Mouse (Mus musculus) MEL (cell line): Measurements from ENCODE around the gene Kif5c. TPM values are rescaled to one million over a fixed set of nuclear protein-coding genes. Genes with fewer than 3 reads are reported as not detected.

Source experiments
- DNase-seq: peaks from one replicate; pipeline ENCODE4 v3.0.0; 2011; ENCODE audit warnings: low read depth, low spot score
- H3K27ac ChIP-seq: 2 replicates; pipeline ENCODE4 v1.5.1; 2012; ENCODE audit warnings: low read depth, mild to moderate bottlenecking, control low read depth, low read length, moderate library complexity; ENCODE audit not compliant: control insufficient read depth
- H3K27me3 ChIP-seq, 2 experiments: fragments of 150-350 bp in 1 of 2; sonication (generic) in 1 of 2; 2 replicates each; pipeline ENCODE4 v1.6.1; 2012; ENCODE audit warnings: low read length in 2 of 2, mild to moderate bottlenecking in 2 of 2, improper control_type of control experiment in 1 of 2, moderate library complexity in 1 of 2; ENCODE audit not compliant: insufficient read depth in 2 of 2, control insufficient read depth in 1 of 2
- H3K36me3 ChIP-seq, 2 experiments: 2 replicates each; pipeline ENCODE4 v1.6.1; 2012 to 2014; ENCODE audit warnings: low read length in 2 of 2, improper control_type of control experiment in 1 of 2, inconsistent platforms in 1 of 2, mild to moderate bottlenecking in 1 of 2; ENCODE audit not compliant: insufficient read depth in 2 of 2, control insufficient read depth in 1 of 2
- H3K4me1 ChIP-seq, 2 experiments: fragments of 150-350 bp in 1 of 2; sonication (generic) in 1 of 2; 2 replicates each; pipeline ENCODE4 v1.6.1; 2012; ENCODE audit warnings: low read length in 2 of 2, improper control_type of control experiment in 1 of 2, mild to moderate bottlenecking in 1 of 2; ENCODE audit not compliant: insufficient read depth in 2 of 2, control insufficient read depth in 1 of 2
- H3K4me3 ChIP-seq, 2 experiments: fragments of 150-350 bp in 1 of 2; sonication (generic) in 1 of 2; 2 replicates each; pipeline ENCODE4 v1.5.1; 2012; ENCODE audit warnings: low read depth in 2 of 2, low read length in 2 of 2, mild to moderate bottlenecking in 2 of 2, moderate library complexity in 2 of 2, control low read depth in 1 of 2, improper control_type of control experiment in 1 of 2; ENCODE audit not compliant: control insufficient read depth in 1 of 2, insufficient read depth in 1 of 2
- H3K79me2 ChIP-seq: 2 replicates; pipeline ENCODE4 v1.6.1; 2012; ENCODE audit warnings: mild to moderate bottlenecking, low read length, moderate library complexity; ENCODE audit not compliant: control insufficient read depth, poor library complexity, insufficient read depth
- H3K9ac ChIP-seq: 2 replicates; pipeline ENCODE4 v1.6.1; 2012; ENCODE audit warnings: low read depth, mild to moderate bottlenecking, control low read depth, low read length, moderate library complexity; ENCODE audit not compliant: control insufficient read depth, poor library complexity, severe bottlenecking
- H3K9me3 ChIP-seq: fragments of 150-350 bp; sonication (generic); replicated peaks from 2 replicates; pipeline ENCODE4 v1.6.1; 2012; ENCODE audit warnings: mild to moderate bottlenecking, low read length, improper control_type of control experiment, moderate library complexity; ENCODE audit not compliant: insufficient read depth
- CHD2 ChIP-seq: IDR thresholded peaks from 2 replicates; pipeline ENCODE4 v1.6.1; 2011; ENCODE audit warnings: low read length, improper control_type of control experiment
- CTCF ChIP-seq, 3 experiments: IDR thresholded peaks in 2 of 3; conservative IDR thresholded peaks in 1 of 3; 2 replicates each; pipeline ENCODE4 v1.5.1; 2011 to 2012; ENCODE audit warnings: low read length in 3 of 3, low read depth in 2 of 3, mild to moderate bottlenecking in 2 of 3, improper control_type of control experiment in 1 of 3, inconsistent platforms in 1 of 3, mixed read lengths in 1 of 3, moderate library complexity in 1 of 3; ENCODE audit not compliant: control insufficient read depth in 1 of 3, insufficient read depth in 1 of 3, poor library complexity in 1 of 3, severe bottlenecking in 1 of 3
- ELF1 ChIP-seq: IDR thresholded peaks from 2 replicates; pipeline ENCODE4 v1.6.1; 2014; ENCODE audit warnings: low read depth, mild to moderate bottlenecking, inconsistent platforms, low read length, improper control_type of control experiment, moderate library complexity
- EP300 ChIP-seq, 2 experiments: IDR thresholded peaks; 2 replicates each; pipeline ENCODE4 v1.6.1; 2011; ENCODE audit warnings: improper control_type of control experiment in 2 of 2, low read length in 2 of 2, low read depth in 1 of 2, mild to moderate bottlenecking in 1 of 2
- ETS1 ChIP-seq: IDR thresholded peaks from 2 replicates; pipeline ENCODE4 v1.6.1; 2012; ENCODE audit warnings: low read depth, mild to moderate bottlenecking, inconsistent platforms, low read length, improper control_type of control experiment, moderate library complexity
- HCFC1 ChIP-seq: IDR thresholded peaks from 2 replicates; pipeline ENCODE4 v1.6.1; 2012; ENCODE audit warnings: low read depth, mild to moderate bottlenecking, inconsistent platforms, low read length, improper control_type of control experiment, moderate library complexity
- JUND ChIP-seq: IDR thresholded peaks from 2 replicates; pipeline ENCODE4 v1.6.1; 2011; ENCODE audit warnings: low read depth, mild to moderate bottlenecking, improper control_type of control experiment, low read length
- MAFK ChIP-seq: IDR thresholded peaks from 2 replicates; pipeline ENCODE4 v1.6.1; 2011; ENCODE audit warnings: low read depth, mild to moderate bottlenecking, low read length, improper control_type of control experiment, borderline replicate concordance
- MAX ChIP-seq: IDR thresholded peaks from 2 replicates; pipeline ENCODE4 v1.6.1; 2011; ENCODE audit warnings: low read length, improper control_type of control experiment
- MEF2A ChIP-seq: IDR thresholded peaks from 2 replicates; pipeline ENCODE4 v1.6.1; 2014; ENCODE audit warnings: low read depth, mild to moderate bottlenecking, inconsistent platforms, low read length, improper control_type of control experiment; ENCODE audit not compliant: poor library complexity, insufficient replicate concordance, severe bottlenecking; ENCODE audit errors: extremely low read depth
- MXI1 ChIP-seq: IDR thresholded peaks from 2 replicates; pipeline ENCODE4 v1.6.1; 2011; ENCODE audit warnings: mild to moderate bottlenecking, low read depth, low read length, improper control_type of control experiment
- MYB ChIP-seq: IDR thresholded peaks from 2 replicates; pipeline ENCODE4 v1.6.1; 2011; ENCODE audit warnings: mild to moderate bottlenecking, low read depth, low read length, improper control_type of control experiment
- MYC ChIP-seq: IDR thresholded peaks from 2 replicates; pipeline ENCODE4 v1.6.1; 2011; ENCODE audit warnings: low read depth, mild to moderate bottlenecking, low read length, improper control_type of control experiment, moderate library complexity
- POLR2AphosphoS2 ChIP-seq: IDR thresholded peaks from 2 replicates; pipeline ENCODE4 v1.6.1; 2011; ENCODE audit warnings: low read length, improper control_type of control experiment
- RCOR1 ChIP-seq: IDR thresholded peaks from 2 replicates; pipeline ENCODE4 v1.6.1; 2012; ENCODE audit warnings: low read depth, mild to moderate bottlenecking, inconsistent platforms, low read length, improper control_type of control experiment
- SIN3A ChIP-seq: IDR thresholded peaks from 2 replicates; pipeline ENCODE4 v1.6.1; 2012; ENCODE audit warnings: low read length, improper control_type of control experiment, inconsistent platforms
- SMC3 ChIP-seq: IDR thresholded peaks from 2 replicates; pipeline ENCODE4 v1.6.1; 2011; ENCODE audit warnings: low read depth, low read length, improper control_type of control experiment
- USF1 ChIP-seq: IDR thresholded peaks from 2 replicates; pipeline ENCODE4 v1.6.1; 2014; ENCODE audit warnings: low read depth, mild to moderate bottlenecking, inconsistent platforms, low read length, improper control_type of control experiment, moderate library complexity
- ZC3H11A ChIP-seq: IDR thresholded peaks from 2 replicates; pipeline ENCODE4 v1.6.1; 2012; ENCODE audit warnings: low read depth, mild to moderate bottlenecking, inconsistent platforms, low read length, improper control_type of control experiment
- polyA plus RNA-seq, 2 experiments: library from polyadenylated mRNA; stranded (reverse) in 1 of 2; unstranded in 1 of 2; fragments of >175 nt in 1 of 2; fragments of >200 nt in 1 of 2; gene quantifications; 2 replicates each; pipeline versions ENCODE4 v1.2.1 to v1.2.4; 2012; ENCODE audit warnings: low replicate concordance in 2 of 2, low read depth in 1 of 2; ENCODE audit not compliant: insufficient read length in 2 of 2, insufficient read depth in 1 of 2, missing spikeins in 1 of 2
- total RNA-seq: library from RNA; depleted of rRNA; stranded (reverse); fragments of 300-350 nt; gene quantifications from 2 replicates; pipeline ENCODE4 v1.2.3, GENCODE M21; 2012

The Kif5c gene
- total and polyA plus RNA-seq, 3 experiments, result 0.26 to 0.39 TPM; not detected in 1

DNA sequence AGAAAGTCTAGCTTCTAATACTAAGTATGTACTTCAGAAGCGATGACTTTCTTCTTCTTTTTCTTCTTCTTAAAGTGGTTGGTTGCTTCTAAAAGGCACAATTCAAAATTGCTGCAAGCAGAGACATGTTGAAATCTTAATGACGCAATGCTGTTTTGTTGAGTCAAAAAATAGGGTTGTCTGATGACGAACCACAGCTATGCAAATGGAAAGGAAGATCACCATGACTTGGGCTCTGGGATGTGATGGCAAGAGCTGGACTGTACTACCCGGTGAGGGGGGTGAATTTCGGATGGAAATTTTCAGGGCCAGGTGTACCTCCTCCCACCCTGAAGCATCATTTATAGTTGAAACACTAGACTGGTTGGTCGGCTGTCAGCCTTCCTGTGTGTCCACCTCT, 190.4 kb downstream of the Kif5c start:
- no peaks in the 10 kb centered on the region for H3K27me3 ChIP-seq
- H3K27ac ChIP-seq, result no peak overlapping the region
- no peak for TF ChIP-seq RCOR1
- TF ChIP-seq CTCF (IDR thresholded peaks at IDR 0.05 in 2 of 3, conservative IDR thresholded peaks at IDR 0.05 in 1 of 3; ENCODE audit: control insufficient read depth in 1 of 3, insufficient read depth in 1 of 3, low read depth in 2 of 3, low read length in 3 of 3, poor library complexity in 1 of 3, severe bottlenecking in 1 of 3), result no peak
- no peak for TF ChIP-seq MYB
- no peak for TF ChIP-seq MXI1
- TF ChIP-seq SMC3, result no peak
- no peak for TF ChIP-seq ETS1
- no peak for TF ChIP-seq MAX
- no peak for TF ChIP-seq MEF2A
- TF ChIP-seq SIN3A, result no peak
- TF ChIP-seq EP300 (IDR thresholded peaks at IDR 0.05; ENCODE audit: low read depth in 1 of 2, low read length in 2 of 2), result no peak
- no peak for TF ChIP-seq MAFK
- no peak for TF ChIP-seq USF1
- TF ChIP-seq POLR2AphosphoS2, result no peak
- TF ChIP-seq ELF1, result no peak
- no peak for TF ChIP-seq ZC3H11A
- TF ChIP-seq MYC, result no peak
- TF ChIP-seq JUND, result no peak
- no peak for TF ChIP-seq HCFC1
- TF ChIP-seq CHD2, result no peak
- H3K9ac ChIP-seq, result no peak overlapping the region
- no peaks in the 10 kb centered on the region for H3K79me2 ChIP-seq
- peaks cover 0 to 4% of the 10 kb centered on the region in 2 experiments; a peak in 1 of 4 replicates for H3K4me1 ChIP-seq
- H3K36me3 ChIP-seq, result no peaks in the 10 kb centered on the region
- H3K4me3 ChIP-seq, result no peak overlapping the region
- no peaks in the 10 kb centered on the region for H3K9me3 ChIP-seq
- no peak for DNase-seq

- no peaks in the 10 kb centered on the region for H3K79me2 ChIP-seq
- no peaks in the 10 kb centered on the region for H3K36me3 ChIP-seq
- H3K27ac ChIP-seq, result no peak overlapping the region
- no peak overlapping the region for H3K4me3 ChIP-seq
- no peaks in the 10 kb centered on the region for H3K27me3 ChIP-seq
- DNase-seq, result no peak
- no peaks in the 10 kb centered on the region for H3K9me3 ChIP-seq
- TF ChIP-seq CTCF (IDR thresholded peaks at IDR 0.05 in 2 of 3, conservative IDR thresholded peaks at IDR 0.05 in 1 of 3; ENCODE audit: control insufficient read depth in 1 of 3, insufficient read depth in 1 of 3, low read depth in 2 of 3, low read length in 3 of 3, poor library complexity in 1 of 3, severe bottlenecking in 1 of 3), result no peak
- no peak for TF ChIP-seq SMC3
- H3K9ac ChIP-seq, result no peak overlapping the region
- H3K4me1 ChIP-seq, result peaks cover 0 to 4% of the 10 kb centered on the region in 2 experiments; a peak in 1 of 4 replicates
Observed at GRCm38 (mm10) chr2:49811420-49811819, 192.3 kb downstream of the Kif5c start.
